Mouse (Mus musculus): ENCODE results near the gene Pik3r3.

DNA sequence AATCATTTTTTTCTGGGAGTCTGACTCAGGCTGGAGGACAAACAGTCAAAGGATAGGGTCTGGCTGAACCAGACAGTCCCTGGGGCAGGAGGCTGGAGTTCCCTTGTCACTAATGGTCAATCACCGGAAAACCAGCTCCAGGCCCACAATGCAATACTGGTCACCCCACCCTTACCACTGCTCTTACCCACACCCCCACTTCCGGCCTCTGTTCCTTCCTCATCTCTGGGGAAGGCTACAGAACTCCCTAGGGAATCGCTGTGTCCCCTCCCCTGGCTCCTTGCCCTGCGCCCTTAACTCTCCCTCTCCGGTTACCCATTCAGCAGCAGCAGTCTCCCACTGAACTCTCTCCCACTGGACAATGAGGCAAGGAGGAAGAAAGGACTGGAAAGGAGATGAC, 44.3 kb upstream of the Pik3r3 start:
- no peak for TF ChIP-seq CTCF (IDR thresholded peaks at IDR 0.05; ENCODE audit: borderline replicate concordance, insufficient read depth, low read length)
- no peak for TF ChIP-seq POLR2A (IDR thresholded peaks at IDR 0.05; ENCODE audit: low read depth, low read length)
